9 mouse cellular contexts compared by ENCODE assay signal in genomic region chr10:63153563-63153962, GRCm38 (mm10). TPM values are rescaled to one million over a fixed set of nuclear protein-coding genes. Genes with fewer than 3 reads are reported as not detected.
A peak's percentile ranks its signal among the peaks of the same experiment; 100 is the strongest.
DNase-seq lines count a peak whose midpoint lies in the region; ATAC-seq and TF ChIP-seq lines count a peak whose summit lies in the region.
"Had no signal": no experiment of that assay in that cellular context is flagged by ENCODE, and none has a peak within 500 bp of the region (broad histone marks: within the 10 kb centered on the region; RNA-seq: fewer than 3 reads in every experiment).

No protein-coding gene starts in this region.

- no peaks in the 10 kb centered on the region for H3K9me3 ChIP-seq in midbrain, embryonic 14.5 days (ENCODE audit: control insufficient read depth, low read length)
- no peaks in the 10 kb centered on the region for H3K9me3 ChIP-seq in midbrain, embryonic 16.5 days (replicated peaks; ENCODE audit: control insufficient read depth, low read length, poor library complexity, severe bottlenecking)
- H3K9me3 ChIP-seq in kidney, postnatal 0 days (replicated peaks; ENCODE audit: low read length), result no peaks in the 10 kb centered on the region
- H3K9me3 ChIP-seq in liver, postnatal 0 days (ENCODE audit: low read length), result no peaks in the 10 kb centered on the region
- H3K9me3 ChIP-seq: neural tube, embryonic 12.5 days had no signal

- peak; percentile 81 for TF ChIP-seq CTCF in kidney, postnatal 0 days (IDR thresholded peaks at IDR 0.05; ENCODE audit: low read depth)
- TF ChIP-seq CTCF in liver, postnatal 0 days (IDR thresholded peaks at IDR 0.05; ENCODE audit: low read depth), result peak; percentile 85

- H3K4me3 ChIP-seq in midbrain, embryonic 14.5 days (replicated peaks; ENCODE audit: low read depth, low read length), result no peak overlapping the region
- no peak overlapping the region for H3K4me3 ChIP-seq in midbrain, embryonic 16.5 days (ENCODE audit: low read depth, low read length)
- H3K4me3 ChIP-seq in kidney, postnatal 0 days (replicated peaks; ENCODE audit: low read depth, low read length), result no peak overlapping the region
- H3K4me3 ChIP-seq in liver, postnatal 0 days (ENCODE audit: low read depth, low read length), result no peak overlapping the region
- H3K4me3 ChIP-seq: neural tube, embryonic 12.5 days had no signal

- no peak overlapping the region for H3K9ac ChIP-seq in midbrain, embryonic 14.5 days (replicated peaks; ENCODE audit: low read length)
- no peak overlapping the region for H3K9ac ChIP-seq in midbrain, embryonic 16.5 days (ENCODE audit: low read depth, low read length)
- H3K9ac ChIP-seq in kidney, postnatal 0 days (ENCODE audit: low read depth, low read length), result no peak overlapping the region
- H3K9ac ChIP-seq in liver, postnatal 0 days (replicated peaks), result no peak overlapping the region
- H3K9ac ChIP-seq: neural tube, embryonic 12.5 days had no signal

- WGBS in midbrain, embryonic 14.5 days, result 41% methylated on average over 3 of the region's 3 CpGs
- WGBS in midbrain, embryonic 16.5 days, result 40% methylated on average over 3 of the region's 3 CpGs
- WGBS in kidney, postnatal 0 days, result 34% methylated on average over 3 of the region's 3 CpGs
- 27% methylated on average over 3 of the region's 3 CpGs for WGBS in liver, postnatal 0 days (ENCODE audit: insufficient replicate concordance)

- H3K36me3 ChIP-seq in midbrain, embryonic 14.5 days (ENCODE audit: control insufficient read depth, insufficient read depth, low read length), result no peaks in the 10 kb centered on the region
- H3K36me3 ChIP-seq in midbrain, embryonic 16.5 days (ENCODE audit: control insufficient read depth, insufficient read depth, low read length), result no peaks in the 10 kb centered on the region
- no peaks in the 10 kb centered on the region for H3K36me3 ChIP-seq in kidney, postnatal 0 days (ENCODE audit: insufficient read depth, low read length)
- no peaks in the 10 kb centered on the region for H3K36me3 ChIP-seq in liver, postnatal 0 days (replicated peaks; ENCODE audit: insufficient read depth, low read length)
- H3K36me3 ChIP-seq: neural tube, embryonic 12.5 days had no signal

- ATAC-seq in midbrain, embryonic 14.5 days (ENCODE audit: low FRiP score, low TSS enrichment), result no peak
- no peak for ATAC-seq in midbrain, embryonic 16.5 days
- no peak for ATAC-seq in kidney, postnatal 0 days (replicated peaks; ENCODE audit: low FRiP score, low read depth)
- peak; percentile 55 for ATAC-seq in liver, postnatal 0 days

- no peak overlapping the region for H3K4me2 ChIP-seq in midbrain, embryonic 14.5 days (ENCODE audit: low read length)
- no peak overlapping the region for H3K4me2 ChIP-seq in midbrain, embryonic 16.5 days (ENCODE audit: low read length)
- H3K4me2 ChIP-seq in kidney, postnatal 0 days (ENCODE audit: low read length), result no peak overlapping the region
- H3K4me2 ChIP-seq in liver, postnatal 0 days (ENCODE audit: low read depth, low read length), result no peak overlapping the region
- H3K4me2 ChIP-seq: neural tube, embryonic 12.5 days had no signal

- no peaks in the 10 kb centered on the region for H3K4me1 ChIP-seq in midbrain, embryonic 14.5 days (ENCODE audit: control insufficient read depth, insufficient read depth, low read length)
- H3K4me1 ChIP-seq in midbrain, embryonic 16.5 days (ENCODE audit: control insufficient read depth, insufficient read depth, low read length), result no peaks in the 10 kb centered on the region
- no peaks in the 10 kb centered on the region for H3K4me1 ChIP-seq in kidney, postnatal 0 days (replicated peaks; ENCODE audit: insufficient read depth, low read length)
- H3K4me1 ChIP-seq in liver, postnatal 0 days (ENCODE audit: insufficient read depth), result peaks cover 6% of the 10 kb centered on the region; the same call in 1 of the 2 replicates
- H3K4me1 ChIP-seq: neural tube, embryonic 12.5 days had no signal

- H3K27me3 ChIP-seq in midbrain, embryonic 14.5 days (ENCODE audit: control insufficient read depth, insufficient read depth, low read length), result no peaks in the 10 kb centered on the region
- no peaks in the 10 kb centered on the region for H3K27me3 ChIP-seq in midbrain, embryonic 16.5 days (ENCODE audit: control insufficient read depth, insufficient read depth, low read depth, low read length)
- H3K27me3 ChIP-seq in kidney, postnatal 0 days (ENCODE audit: insufficient read depth, low read length), result no peaks in the 10 kb centered on the region
- no peaks in the 10 kb centered on the region for H3K27me3 ChIP-seq in liver, postnatal 0 days (ENCODE audit: insufficient read depth, low read length)
- H3K27me3 ChIP-seq: neural tube, embryonic 12.5 days had no signal

- DNase-seq in midbrain, embryonic 14.5 days, result peak; percentile 79
- DNase-seq in adrenal gland, postnatal 14 days, result peak; percentile 91
- peak; percentile 22 for DNase-seq in embryo, embryonic 9.5 days (ENCODE audit: extremely low spot score)
- DNase-seq in kidney, postnatal 0 days (ENCODE audit: low spot score), result peak; percentile 83
- DNase-seq in liver, postnatal 0 days, result peak; percentile 82
- DNase-seq in right cerebral cortex, adult 18-20 months, result peak; percentile 68
- peak; percentile 32 to 79 for DNase-seq in urinary bladder, postnatal 4 days (ENCODE audit: low spot score in 2 of 2)

- H3K27ac ChIP-seq in midbrain, embryonic 14.5 days (replicated peaks; ENCODE audit: low read depth, low read length), result no peak overlapping the region
- H3K27ac ChIP-seq in midbrain, embryonic 16.5 days (ENCODE audit: low read length), result no peak overlapping the region
- no peak overlapping the region for H3K27ac ChIP-seq in kidney, postnatal 0 days
- no peak overlapping the region for H3K27ac ChIP-seq in liver, postnatal 0 days (ENCODE audit: low read depth)
- H3K27ac ChIP-seq: neural tube, embryonic 12.5 days had no signal

- no peak for TF ChIP-seq EP300 in liver, postnatal 0 days (IDR thresholded peaks at IDR 0.05; ENCODE audit: low read depth)

RNA-seq across cellular contexts. Expression of gene Mypn, which starts 50.2 kb away (rescaled TPM):
- polyA plus RNA-seq in midbrain, embryonic 14.5 days (2014; fragmentation: Nextera tagmentation; extraction: Ambion mirVana), result 0.12 and 0.64 TPM in 2 replicates
- polyA plus RNA-seq in midbrain, embryonic 16.5 days (2015; fragmentation: Nextera tagmentation; extraction: Ambion mirVana), result 0.34 and 0.64 TPM in 2 replicates
- 0.56 and 0.59 TPM in 2 replicates for total RNA-seq in adrenal gland, postnatal 14 days (2021)
- polyA plus RNA-seq in kidney, postnatal 0 days (2015; fragmentation: Nextera tagmentation; extraction: Ambion mirVana), result not detected in 2 replicates
- 0.04 and 0.18 TPM in 2 replicates for polyA plus RNA-seq in liver, postnatal 0 days (2015; fragmentation: Nextera tagmentation; extraction: Ambion mirVana)

RNA-seq across cellular contexts. Expression of gene Atoh7, which starts 54.1 kb away (rescaled TPM):
- polyA plus RNA-seq in midbrain, embryonic 14.5 days (2014; fragmentation: Nextera tagmentation; extraction: Ambion mirVana), result 1.4 and 2.5 TPM in 2 replicates
- 2.3 and 2.6 TPM in 2 replicates for polyA plus RNA-seq in midbrain, embryonic 16.5 days (2015; fragmentation: Nextera tagmentation; extraction: Ambion mirVana)
- not detected in 2 replicates for total RNA-seq in adrenal gland, postnatal 14 days (2021)
- 0.22 and 0.26 TPM in 2 replicates for polyA plus RNA-seq in kidney, postnatal 0 days (2015; fragmentation: Nextera tagmentation; extraction: Ambion mirVana)
- polyA plus RNA-seq in liver, postnatal 0 days (2015; fragmentation: Nextera tagmentation; extraction: Ambion mirVana), result 0.08 and 0.61 TPM in 2 replicates

Comparison
In these comparisons a context has a peak if more than half of its experiments do, and no peak if none do; other contexts are left out.
1. DNase-seq: peak in every context shown above with its lines; median percentile 91 in adrenal gland, postnatal 14 days; 83 in kidney, postnatal 0 days; 82 in liver, postnatal 0 days; 79 in midbrain, embryonic 14.5 days; 68 in right cerebral cortex, adult 18-20 months; 56 in urinary bladder, postnatal 4 days; 22 in embryo, embryonic 9.5 days.